Mouse (Mus musculus) skeletal muscle tissue, adult 2 months (tissue): ENCODE measurements at regions not wholly inside any gene's neighbourhood (a gene's known extent, or its start where the extent isn't known, plus 50 kb on each side); places are given as distances from the start of the nearest gene placed in this dataset.

Experiments used
- DNase-seq: peaks from one replicate; pipeline ENCODE4 v3.0.0-alpha.2; 2012; ENCODE audit warnings: low read depth, low spot score

GRCm38 (mm10) chr3:81482742-81483141, 446.5 kb downstream of the Pdgfc start:
- DNase-seq = no peak

- no peak for DNase-seq
These were observed 447.1 kb downstream of the Pdgfc start for GRCm38 (mm10) chr3:81483363-81483762.

GRCm38 (mm10) chr3:81505316-81505715, 427.1 kb upstream of the Ctso start:
- DNase-seq = no peak

GRCm38 (mm10) chr3:81508611-81509010, 423.8 kb upstream of the Ctso start:
- DNase-seq = no peak

- no peak for DNase-seq
These were observed 410.6 kb upstream of the Ctso start for GRCm38 (mm10) chr3:81521804-81522203.

GRCm38 (mm10) chr3:81530872-81531271, 401.5 kb upstream of the Ctso start:
- no peak for DNase-seq

- no peak for DNase-seq
These were observed 396.8 kb upstream of the Ctso start for GRCm38 (mm10) chr3:81535448-81536205.

- no peak for DNase-seq
These were observed 377.6 kb upstream of the Ctso start for GRCm38 (mm10) chr3:81554773-81555172.

- DNase-seq = no peak
These were observed 369.7 kb upstream of the Ctso start for GRCm38 (mm10) chr3:81562610-81563258.

GRCm38 (mm10) chr3:81563858-81564756, 368.3 kb upstream of the Ctso start:
- DNase-seq = peak; percentile 18

GRCm38 (mm10) chr3:81564757-81565063, 367.7 kb upstream of the Ctso start:
- DNase-seq = no peak

GRCm38 (mm10) chr3:81583387-81584027, 348.9 kb upstream of the Ctso start:
- no peak for DNase-seq

- DNase-seq = no peak
These were observed 343.3 kb upstream of the Ctso start for GRCm38 (mm10) chr3:81589109-81589508.

- DNase-seq = no peak
These were observed 303.2 kb upstream of the Ctso start for GRCm38 (mm10) chr3:81629157-81629556.

- DNase-seq = no peak
These were observed 273.9 kb upstream of the Ctso start for GRCm38 (mm10) chr3:81658490-81658889.

- DNase-seq = no peak
These were observed 270.8 kb upstream of the Ctso start for GRCm38 (mm10) chr3:81661620-81662019.

- DNase-seq = no peak
These were observed 266.1 kb upstream of the Ctso start for GRCm38 (mm10) chr3:81666262-81666661.

GRCm38 (mm10) chr3:81676570-81676969, 255.8 kb upstream of the Ctso start:
- DNase-seq = no peak

- no peak for DNase-seq
These were observed 230.3 kb upstream of the Ctso start for GRCm38 (mm10) chr3:81701974-81702697.

GRCm38 (mm10) chr3:81718911-81719310, 213.5 kb upstream of the Ctso start:
- no peak for DNase-seq

- DNase-seq = no peak
These were observed 196.9 kb upstream of the Ctso start for GRCm38 (mm10) chr3:81735463-81735862.
